Mouse (Mus musculus): ENCODE data around the gene Clcn3. TPM values are rescaled to one million over a fixed set of nuclear protein-coding genes. Genes with fewer than 3 reads are reported as not detected.

Clcn3 gene
- polyA plus RNA-seq, 1 experiment: 77.9 TPM

DNA sequence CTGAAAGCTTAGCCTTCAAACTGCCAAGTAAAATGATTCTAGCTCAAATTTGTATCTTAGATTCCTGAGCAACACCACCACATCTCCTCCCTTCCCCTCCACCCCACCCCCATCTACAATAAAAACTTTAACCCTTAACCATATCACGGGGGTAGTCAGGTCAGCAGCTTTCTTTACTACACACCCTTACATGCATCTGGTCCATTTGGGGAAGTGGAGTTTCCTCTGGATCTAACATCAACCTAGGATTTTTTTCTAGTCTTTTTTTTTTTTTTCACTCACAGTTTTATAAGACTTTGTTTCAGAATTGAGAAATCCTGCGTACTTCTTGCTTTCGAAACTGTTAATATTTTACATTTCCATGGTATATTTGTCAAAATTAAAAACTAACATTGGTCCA is 20.3 kb downstream of the Clcn3 start:
- Histone ChIP-seq H3K9ac (ENCODE audit: low read depth, poor library complexity, severe bottlenecking) (no peak overlapping the region), H3K36me3 (ENCODE audit: control insufficient read depth, insufficient read depth, low read length, poor library complexity, severe bottlenecking) (no peaks in the 10 kb centered on the region), H3K27ac (ENCODE audit: insufficient read depth, low read length) (no peak overlapping the region), H3K4me1 (ENCODE audit: control insufficient read depth, insufficient read depth, low read length) (peaks cover 1% of the 10 kb centered on the region), H3K9me3 (replicated peaks; ENCODE audit: control insufficient read depth, insufficient read depth, low read length, poor library complexity, severe bottlenecking) (no peaks in the 10 kb centered on the region), H3K4me3 (ENCODE audit: low read depth, low read length) (no peak overlapping the region), H3K27me3 (ENCODE audit: control insufficient read depth, insufficient read depth, low read length, poor library complexity, severe bottlenecking) (no peaks in the 10 kb centered on the region)
- TF ChIP-seq CTCF (IDR thresholded peaks at IDR 0.05; ENCODE audit: low read depth, low read length): no peak
- TF ChIP-seq EP300 (IDR thresholded peaks at IDR 0.05; ENCODE audit: insufficient read depth, low read depth, low read length): no peak
- no peak for TF ChIP-seq POLR2A (IDR thresholded peaks at IDR 0.05; ENCODE audit: insufficient read depth, low read length)

DNA sequence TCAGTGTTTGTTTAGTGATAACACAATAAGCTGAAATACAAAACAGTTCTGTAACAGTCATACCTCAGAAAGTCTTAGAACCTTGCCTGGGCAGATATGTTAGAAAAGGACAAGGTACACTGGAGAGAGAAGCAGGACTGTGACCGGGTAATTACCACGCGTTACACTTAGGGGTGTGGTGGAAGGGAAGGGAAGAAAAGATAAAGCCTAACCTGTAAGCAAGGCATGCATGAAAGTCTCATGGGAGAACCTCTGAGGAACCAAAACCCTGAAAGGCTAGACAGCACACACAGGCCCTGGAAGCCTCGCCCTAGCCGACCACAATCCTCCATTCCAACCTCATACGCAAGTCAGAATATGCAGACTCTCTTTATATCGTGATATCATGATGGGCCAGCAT is 26.3 kb downstream of the Clcn3 start:
- no peak for TF ChIP-seq CTCF (IDR thresholded peaks at IDR 0.05; ENCODE audit: low read depth, low read length)
- TF ChIP-seq EP300 (IDR thresholded peaks at IDR 0.05; ENCODE audit: insufficient read depth, low read depth, low read length): no peak
- TF ChIP-seq POLR2A (IDR thresholded peaks at IDR 0.05; ENCODE audit: insufficient read depth, low read length): no peak
- Histone ChIP-seq H3K4me1 (ENCODE audit: control insufficient read depth, insufficient read depth, low read length) (peaks cover 1% of the 10 kb centered on the region), H3K9me3 (replicated peaks; ENCODE audit: control insufficient read depth, insufficient read depth, low read length, poor library complexity, severe bottlenecking) (no peaks in the 10 kb centered on the region), H3K36me3 (ENCODE audit: control insufficient read depth, insufficient read depth, low read length, poor library complexity, severe bottlenecking) (no peaks in the 10 kb centered on the region), H3K27me3 (ENCODE audit: control insufficient read depth, insufficient read depth, low read length, poor library complexity, severe bottlenecking) (no peaks in the 10 kb centered on the region), H3K27ac (ENCODE audit: insufficient read depth, low read length) (no peak overlapping the region; the same call in 1 of the 2 replicates), H3K4me3 (ENCODE audit: low read depth, low read length) (no peak overlapping the region), H3K9ac (ENCODE audit: low read depth, poor library complexity, severe bottlenecking) (no peak overlapping the region; the same call in 1 of the 2 replicates)

DNA sequence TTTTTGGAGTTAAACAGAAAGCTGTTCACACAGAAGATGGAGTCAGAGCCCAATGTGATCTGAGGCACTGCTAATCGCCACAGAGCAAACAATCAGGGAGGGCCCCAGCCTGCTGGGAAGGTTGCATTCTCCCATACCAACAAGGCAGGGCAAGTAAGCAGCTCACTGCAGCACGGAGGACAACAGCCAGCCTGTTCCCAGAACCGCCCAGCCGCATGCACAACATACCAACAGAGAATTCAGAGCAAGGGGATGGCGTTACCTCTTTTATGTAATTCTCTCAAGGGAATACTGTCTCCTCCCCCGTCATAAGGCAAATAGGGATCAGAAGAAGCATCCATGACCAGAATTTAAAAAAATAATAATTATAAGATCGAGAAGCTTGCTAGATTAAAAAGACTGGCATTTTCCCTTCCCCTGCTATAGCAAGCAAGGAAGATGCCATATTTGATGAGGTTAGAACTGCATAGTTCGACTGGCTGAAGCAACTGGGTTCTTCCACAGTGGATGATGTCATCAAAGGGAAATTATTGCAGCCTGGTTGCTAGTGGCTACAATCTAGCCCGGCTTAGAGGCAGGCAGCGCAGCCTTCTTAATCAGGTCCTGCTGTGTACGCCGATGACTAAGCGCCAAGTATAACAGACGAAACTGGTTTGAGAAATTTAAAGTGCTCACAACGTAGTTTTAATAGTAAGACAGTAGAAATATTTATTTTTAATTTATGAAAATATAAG is 28.7 kb downstream of the Clcn3 start:
- Histone ChIP-seq H3K9ac (ENCODE audit: low read depth, poor library complexity, severe bottlenecking) (peak overlapping the region; percentile 61), H3K9me3 (replicated peaks; ENCODE audit: control insufficient read depth, insufficient read depth, low read length, poor library complexity, severe bottlenecking) (no peaks in the 10 kb centered on the region), H3K4me1 (ENCODE audit: control insufficient read depth, insufficient read depth, low read length) (peaks cover 1% of the 10 kb centered on the region), H3K27ac (ENCODE audit: insufficient read depth, low read length) (peak overlapping the region; percentile 88), H3K36me3 (ENCODE audit: control insufficient read depth, insufficient read depth, low read length, poor library complexity, severe bottlenecking) (no peaks in the 10 kb centered on the region), H3K27me3 (ENCODE audit: control insufficient read depth, insufficient read depth, low read length, poor library complexity, severe bottlenecking) (no peaks in the 10 kb centered on the region), H3K4me3 (ENCODE audit: low read depth, low read length) (peak overlapping the region; percentile 45)
- TF ChIP-seq EP300 (IDR thresholded peaks at IDR 0.05; ENCODE audit: insufficient read depth, low read depth, low read length): 0 out of 2 replicates have a peak, but pooled peaks have one; percentile 40
- TF ChIP-seq CTCF (IDR thresholded peaks at IDR 0.05; ENCODE audit: low read depth, low read length): no peak
- TF ChIP-seq POLR2A (IDR thresholded peaks at IDR 0.05; ENCODE audit: insufficient read depth, low read length): no peak

DNA sequence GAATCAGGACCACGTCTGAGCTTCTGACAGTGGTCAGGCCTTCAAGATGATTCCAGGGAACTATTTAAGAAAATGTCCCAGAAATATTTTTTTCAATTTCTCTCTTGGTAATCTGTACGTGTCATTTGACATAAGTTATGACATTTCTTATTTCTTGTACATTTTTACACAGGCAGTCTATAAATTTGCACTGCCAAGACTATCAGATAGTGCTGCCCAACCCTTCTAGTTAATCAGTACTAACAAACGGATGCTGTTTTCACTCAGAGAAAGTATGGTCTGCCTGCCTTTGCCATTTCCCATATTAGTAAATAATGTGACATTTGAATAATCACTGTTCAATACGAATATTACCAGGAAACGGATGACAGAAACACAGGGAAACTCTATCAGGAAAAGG is 30.3 kb downstream of the Clcn3 start:
- TF ChIP-seq POLR2A (IDR thresholded peaks at IDR 0.05; ENCODE audit: insufficient read depth, low read length) (no peak), CTCF (IDR thresholded peaks at IDR 0.05; ENCODE audit: low read depth, low read length) (no peak), EP300 (IDR thresholded peaks at IDR 0.05; ENCODE audit: insufficient read depth, low read depth, low read length) (no peak)
- Histone ChIP-seq H3K9ac (ENCODE audit: low read depth, poor library complexity, severe bottlenecking) (no peak overlapping the region), H3K27me3 (ENCODE audit: control insufficient read depth, insufficient read depth, low read length, poor library complexity, severe bottlenecking) (no peaks in the 10 kb centered on the region), H3K4me1 (ENCODE audit: control insufficient read depth, insufficient read depth, low read length) (peaks cover 1% of the 10 kb centered on the region), H3K27ac (ENCODE audit: insufficient read depth, low read length) (no peak overlapping the region), H3K9me3 (replicated peaks; ENCODE audit: control insufficient read depth, insufficient read depth, low read length, poor library complexity, severe bottlenecking) (no peaks in the 10 kb centered on the region), H3K4me3 (ENCODE audit: low read depth, low read length) (no peak overlapping the region), H3K36me3 (ENCODE audit: control insufficient read depth, insufficient read depth, low read length, poor library complexity, severe bottlenecking) (no peaks in the 10 kb centered on the region)

DNA sequence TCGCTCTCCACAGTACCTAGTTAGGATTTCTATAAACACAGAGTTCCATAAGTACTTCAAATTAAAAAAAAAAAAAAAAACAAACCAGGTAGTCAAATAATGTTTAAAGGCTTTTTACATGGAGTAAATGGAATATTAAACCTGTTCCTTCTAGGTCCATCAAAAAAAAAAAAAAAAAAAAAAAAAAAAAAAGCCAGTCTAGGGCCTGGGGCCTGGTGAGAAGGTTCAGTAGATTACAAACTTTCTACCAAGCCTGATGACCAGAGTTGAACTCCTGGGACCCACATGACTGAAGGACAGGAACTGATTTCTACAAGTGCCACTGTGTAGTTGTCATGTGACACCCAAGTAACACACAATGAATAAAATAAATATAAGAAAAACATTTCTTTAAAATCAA is 31.3 kb downstream of the Clcn3 start:
- no peak overlapping the region for H3K4me3 ChIP-seq (ENCODE audit: low read depth, low read length)
- peaks cover 1% of the 10 kb centered on the region for H3K4me1 ChIP-seq (ENCODE audit: control insufficient read depth, insufficient read depth, low read length)

DNA sequence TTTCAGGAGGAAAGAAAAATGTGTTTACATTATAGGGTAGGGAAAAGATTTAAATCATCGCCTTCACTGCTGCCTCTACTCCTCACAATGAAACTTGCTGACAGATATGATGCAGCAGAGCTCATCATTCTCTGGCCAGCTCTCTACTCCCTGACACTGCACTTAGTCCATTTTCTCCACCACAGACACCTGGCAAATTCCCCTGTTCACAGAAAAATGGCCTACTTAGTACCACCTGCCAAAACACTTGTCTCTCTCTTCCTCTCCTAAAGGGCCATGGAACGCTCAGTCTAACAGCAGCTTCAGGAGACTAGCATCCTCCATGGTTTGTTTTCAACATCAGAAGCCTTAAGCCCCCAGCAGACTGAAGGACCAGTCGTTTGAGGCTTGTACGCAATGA is 31.8 kb downstream of the Clcn3 start:
- Histone ChIP-seq H3K9me3 (replicated peaks; ENCODE audit: control insufficient read depth, insufficient read depth, low read length, poor library complexity, severe bottlenecking) (no peaks in the 10 kb centered on the region), H3K36me3 (ENCODE audit: control insufficient read depth, insufficient read depth, low read length, poor library complexity, severe bottlenecking) (no peaks in the 10 kb centered on the region), H3K27ac (ENCODE audit: insufficient read depth, low read length) (no peak overlapping the region), H3K4me1 (ENCODE audit: control insufficient read depth, insufficient read depth, low read length) (peaks cover 1% of the 10 kb centered on the region), H3K4me3 (ENCODE audit: low read depth, low read length) (no peak overlapping the region), H3K9ac (ENCODE audit: low read depth, poor library complexity, severe bottlenecking) (no peak overlapping the region), H3K27me3 (ENCODE audit: control insufficient read depth, insufficient read depth, low read length, poor library complexity, severe bottlenecking) (no peaks in the 10 kb centered on the region)
- TF ChIP-seq CTCF (IDR thresholded peaks at IDR 0.05; ENCODE audit: low read depth, low read length): no peak
- no peak for TF ChIP-seq EP300 (IDR thresholded peaks at IDR 0.05; ENCODE audit: insufficient read depth, low read depth, low read length)
- no peak for TF ChIP-seq POLR2A (IDR thresholded peaks at IDR 0.05; ENCODE audit: insufficient read depth, low read length)

More for the DNA sequence above, 31.3 kb downstream of the Clcn3 start:
- TF ChIP-seq CTCF (IDR thresholded peaks at IDR 0.05; ENCODE audit: low read depth, low read length) (no peak), EP300 (IDR thresholded peaks at IDR 0.05; ENCODE audit: insufficient read depth, low read depth, low read length) (no peak), POLR2A (IDR thresholded peaks at IDR 0.05; ENCODE audit: insufficient read depth, low read length) (no peak)
- Histone ChIP-seq H3K9me3 (replicated peaks; ENCODE audit: control insufficient read depth, insufficient read depth, low read length, poor library complexity, severe bottlenecking) (no peaks in the 10 kb centered on the region), H3K36me3 (ENCODE audit: control insufficient read depth, insufficient read depth, low read length, poor library complexity, severe bottlenecking) (no peaks in the 10 kb centered on the region), H3K9ac (ENCODE audit: low read depth, poor library complexity, severe bottlenecking) (no peak overlapping the region), H3K27ac (ENCODE audit: insufficient read depth, low read length) (no peak overlapping the region), H3K27me3 (ENCODE audit: control insufficient read depth, insufficient read depth, low read length, poor library complexity, severe bottlenecking) (no peaks in the 10 kb centered on the region)
